Mouse (Mus musculus): Measurements from ENCODE around the gene D6Wsu163e. TPM values are rescaled to one million over a fixed set of nuclear protein-coding genes. Genes with fewer than 3 reads are reported as not detected.

The D6Wsu163e gene
- polyA plus RNA-seq, 1 experiment from 2014 or later, result 18.5 TPM

GRCm38 (mm10) chr6:127011947-127012535, 72.3 kb downstream of the D6Wsu163e start:
- Histone ChIP-seq H3K4me3 (no peak overlapping the region), H3K36me3 (no peaks in the 10 kb centered on the region), H3K27me3 (no peaks in the 10 kb centered on the region), H3K4me1 (no peaks in the 10 kb centered on the region), H3K9ac (no peak overlapping the region), H3K9me3 (no peaks in the 10 kb centered on the region), H3K4me2 (no peak overlapping the region), H3K27ac (no peak overlapping the region)
- no peak; the same call in 1 of the 2 replicates for ATAC-seq (ENCODE audit: insufficient number of reproducible peaks, low FRiP score, low TSS enrichment, low read depth)
- 62% methylated on average over 13 of the region's 13 CpGs for WGBS

- Histone ChIP-seq H3K27me3 (peaks cover 3% of the 10 kb centered on the region; the same call in 1 of the 2 replicates), H3K4me2 (no peak within 1 kb of the TSS), H3K27ac (no peak within 1 kb of the TSS), H3K9me3 (no peaks in the 10 kb centered on the region), H3K4me1 (peaks cover 8% of the 10 kb centered on the region; the same call in 1 of the 2 replicates), H3K9ac (no peak within 1 kb of the TSS), H3K36me3 (no peaks in the 10 kb centered on the region), H3K4me3 (no peak within 1 kb of the TSS)
- WGBS, result 68% methylated on average over 26 of the region's 26 CpGs
- no peak for ATAC-seq (ENCODE audit: insufficient number of reproducible peaks, low FRiP score, low TSS enrichment, low read depth)
Measured at GRCm38 (mm10) chr6:127014906-127015770, 75.4 kb downstream of the D6Wsu163e start, which contains the start of gene Fgf6. Gene Fgf6, plus strand, starts transcription at chr6:127015586.

DNA sequence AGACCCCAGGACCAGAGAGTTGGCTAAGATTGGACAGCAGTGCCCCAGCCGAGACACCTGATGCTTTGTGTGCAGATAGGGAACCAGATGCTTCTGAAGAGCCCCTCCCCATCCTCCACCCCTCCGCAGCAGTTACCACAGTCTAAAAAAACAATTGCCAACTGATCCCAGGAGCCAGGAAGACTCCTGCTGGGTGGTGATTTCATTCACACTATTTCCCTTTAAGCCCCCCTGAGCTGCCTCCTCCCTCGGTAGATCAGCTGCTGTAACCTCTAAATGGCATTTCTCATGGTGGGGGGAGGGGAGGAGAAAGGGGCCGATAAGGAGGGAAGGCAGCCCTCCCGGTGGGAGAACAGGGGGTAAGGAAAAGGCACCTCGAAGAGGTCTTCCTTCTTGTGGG, 79.5 kb downstream of the D6Wsu163e start:
- 4% methylated on average over 6 of the region's 6 CpGs for WGBS
- no peaks in the 10 kb centered on the region for H3K9me3 ChIP-seq
- H3K27me3 ChIP-seq, result peaks cover 3% of the 10 kb centered on the region; the same call in 1 of the 2 replicates
- no peaks in the 10 kb centered on the region for H3K36me3 ChIP-seq
- H3K27ac ChIP-seq, result no peak overlapping the region
- H3K4me1 ChIP-seq, result peaks cover 13% of the 10 kb centered on the region
- no peak for ATAC-seq (ENCODE audit: insufficient number of reproducible peaks, low FRiP score, low TSS enrichment, low read depth)
- no peak overlapping the region for H3K9ac ChIP-seq
- no peak overlapping the region for H3K4me3 ChIP-seq
- H3K4me2 ChIP-seq, result no peak overlapping the region

DNA sequence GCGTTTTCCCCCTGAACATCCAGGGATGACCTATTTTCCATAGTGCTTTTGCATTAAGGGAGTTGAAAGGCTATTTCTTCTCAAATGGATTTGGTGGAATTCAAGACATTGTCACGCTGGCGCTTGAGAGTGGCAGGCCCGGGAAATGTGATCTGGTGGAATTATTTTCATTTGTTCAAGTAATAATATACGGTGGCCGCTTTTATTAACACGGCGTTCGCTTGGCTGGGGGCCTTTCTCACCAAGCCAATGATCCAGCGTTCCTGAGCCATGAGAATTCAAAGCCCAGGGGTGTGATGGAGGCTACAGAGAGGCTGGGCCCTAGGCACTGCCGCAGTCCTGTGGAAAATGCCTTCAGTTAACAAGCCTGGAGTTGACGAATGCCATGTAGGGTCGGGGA, 80.7 kb downstream of the D6Wsu163e start:
- ATAC-seq (ENCODE audit: insufficient number of reproducible peaks, low FRiP score, low TSS enrichment, low read depth), result no peak
- Histone ChIP-seq H3K9ac (no peak overlapping the region), H3K36me3 (no peaks in the 10 kb centered on the region), H3K27ac (no peak overlapping the region), H3K27me3 (peaks cover 3% of the 10 kb centered on the region; the same call in 1 of the 2 replicates), H3K4me2 (no peak overlapping the region), H3K9me3 (no peaks in the 10 kb centered on the region), H3K4me1 (peaks cover 16% of the 10 kb centered on the region), H3K4me3 (no peak overlapping the region)
- WGBS, result 11% methylated on average over 13 of the region's 13 CpGs

GRCm38 (mm10) chr6:127024836-127025235, 85.1 kb downstream of the D6Wsu163e start:
- Histone ChIP-seq H3K36me3 (no peaks in the 10 kb centered on the region), H3K4me3 (no peak overlapping the region), H3K27me3 (no peaks in the 10 kb centered on the region), H3K4me1 (peaks cover 8% of the 10 kb centered on the region), H3K27ac (no peak overlapping the region), H3K4me2 (no peak overlapping the region), H3K9me3 (no peaks in the 10 kb centered on the region), H3K9ac (no peak overlapping the region)
- ATAC-seq (ENCODE audit: insufficient number of reproducible peaks, low FRiP score, low TSS enrichment, low read depth), result no peak
- 58% methylated on average over 7 of the region's 7 CpGs for WGBS

Other genes with a start within 250 kb of the D6Wsu163e start
- gene Kcna6, start 199.3 kb upstream of the D6Wsu163e start, polyA plus RNA-seq (2015; fragmentation: Nextera tagmentation; extraction: Ambion mirVana), result 8.4 and 8.5 TPM in 2 replicates
- 178 and 186 TPM in 2 replicates for gene Ndufa9, start 90.8 kb upstream of the D6Wsu163e start, polyA plus RNA-seq (2015; fragmentation: Nextera tagmentation; extraction: Ambion mirVana)
- not detected in 2 replicates for gene Akap3, start 86.9 kb upstream of the D6Wsu163e start, polyA plus RNA-seq (2015; fragmentation: Nextera tagmentation; extraction: Ambion mirVana)
- not detected in 2 replicates for gene Dyrk4, start 18.1 kb upstream of the D6Wsu163e start, polyA plus RNA-seq (2015; fragmentation: Nextera tagmentation; extraction: Ambion mirVana)
- gene Rad51ap1, start 375 bp upstream of the D6Wsu163e start, polyA plus RNA-seq (2015; fragmentation: Nextera tagmentation; extraction: Ambion mirVana), result 44.0 and 47.4 TPM in 2 replicates
- gene Fgf6, start 75.6 kb downstream of the D6Wsu163e start, polyA plus RNA-seq (2015; fragmentation: Nextera tagmentation; extraction: Ambion mirVana), result 1.5 and 2.5 TPM in 2 replicates
- gene Fgf23, start 132.9 kb downstream of the D6Wsu163e start, polyA plus RNA-seq (2015; fragmentation: Nextera tagmentation; extraction: Ambion mirVana), result 0.12 TPM in 1 of 2 replicates, not detected in the other
- 2.2 and 2.6 TPM in 2 replicates for gene Tigar, start 169.6 kb downstream of the D6Wsu163e start, polyA plus RNA-seq (2015; fragmentation: Nextera tagmentation; extraction: Ambion mirVana)
- 1,131 and 1,164 TPM in 2 replicates for gene Ccnd2, start 212.2 kb downstream of the D6Wsu163e start, polyA plus RNA-seq (2015; fragmentation: Nextera tagmentation; extraction: Ambion mirVana)

Measured in limb, embryonic 15.5 days (tissue).